Mouse (Mus musculus): Measurements from ENCODE around the gene Slc16a9. TPM values are rescaled to one million over a fixed set of nuclear protein-coding genes. Genes with fewer than 3 reads are reported as not detected.

The Slc16a9 gene
- polyA plus RNA-seq, 1 experiment from 2014 or later: 0.63 TPM

DNA sequence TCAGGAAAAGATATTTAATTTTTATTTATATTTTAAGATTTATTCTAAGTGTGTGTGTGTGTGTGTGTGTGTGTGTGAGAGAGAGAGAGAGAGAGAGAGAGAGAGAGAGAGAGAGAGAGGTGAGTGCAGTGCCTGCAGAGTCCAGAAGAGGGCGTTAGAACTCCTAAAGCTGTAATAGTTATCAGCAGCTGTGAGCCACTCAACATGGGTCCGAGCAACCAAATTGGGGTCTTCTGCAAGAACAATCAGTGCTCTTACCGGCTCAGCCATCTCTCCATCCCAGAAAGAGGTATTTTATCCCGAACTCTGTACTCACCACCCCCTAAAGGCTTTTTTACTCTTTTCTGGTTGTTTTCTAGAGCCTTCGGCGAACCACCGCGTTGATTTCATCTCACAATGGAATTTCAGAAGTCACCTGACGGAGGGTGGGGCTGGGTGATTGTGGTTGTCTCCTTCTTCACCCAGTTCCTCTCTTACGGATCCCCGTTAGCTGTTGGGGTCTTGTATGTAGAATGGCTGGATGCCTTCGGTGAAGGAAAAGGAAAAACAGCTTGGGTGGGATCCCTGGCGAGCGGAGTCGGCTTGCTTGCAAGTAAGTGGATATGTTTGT, 10.8 kb downstream of the Slc16a9 start:
- Histone ChIP-seq H3K9me3 (no peaks in the 10 kb centered on the region), H3K4me3 (no peak overlapping the region), H3K27ac (no peak overlapping the region), H3K9ac (no peak overlapping the region), H3K36me3 (no peaks in the 10 kb centered on the region), H3K4me1 (no peaks in the 10 kb centered on the region), H3K27me3 (replicated peaks) (no peaks in the 10 kb centered on the region), H3K4me2 (replicated peaks) (no peak overlapping the region)
- no peak for ATAC-seq (ENCODE audit: low FRiP score, low read depth)
- 91% methylated on average over 15 of the region's 15 CpGs for WGBS

DNA sequence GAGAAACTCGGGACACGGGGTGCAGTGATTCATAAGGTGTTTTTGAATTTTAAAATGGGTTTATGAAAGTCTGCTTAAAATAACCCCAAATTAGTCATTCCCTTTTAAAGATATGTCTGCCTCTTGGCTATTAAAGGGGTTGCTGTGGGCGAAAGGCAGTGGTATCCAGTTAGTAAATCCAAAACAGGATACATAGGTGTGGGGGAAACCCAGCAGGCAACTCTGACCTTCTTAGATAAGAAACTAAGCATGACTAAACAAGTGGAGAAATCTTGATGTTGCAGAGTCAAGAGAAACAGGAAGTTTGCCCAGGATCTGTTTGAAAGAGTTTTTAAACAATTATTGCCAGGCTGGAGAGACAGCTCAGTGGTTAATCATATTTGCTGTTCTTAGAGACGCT, 12.1 kb downstream of the Slc16a9 start:
- WGBS: 82% methylated on average over 4 of the region's 4 CpGs
- Histone ChIP-seq H3K9ac (no peak overlapping the region), H3K27me3 (replicated peaks) (no peaks in the 10 kb centered on the region), H3K27ac (no peak overlapping the region), H3K4me1 (no peaks in the 10 kb centered on the region), H3K4me2 (replicated peaks) (no peak overlapping the region), H3K9me3 (no peaks in the 10 kb centered on the region), H3K4me3 (no peak overlapping the region), H3K36me3 (no peaks in the 10 kb centered on the region)
- no peak for ATAC-seq (ENCODE audit: low FRiP score, low read depth)

DNA sequence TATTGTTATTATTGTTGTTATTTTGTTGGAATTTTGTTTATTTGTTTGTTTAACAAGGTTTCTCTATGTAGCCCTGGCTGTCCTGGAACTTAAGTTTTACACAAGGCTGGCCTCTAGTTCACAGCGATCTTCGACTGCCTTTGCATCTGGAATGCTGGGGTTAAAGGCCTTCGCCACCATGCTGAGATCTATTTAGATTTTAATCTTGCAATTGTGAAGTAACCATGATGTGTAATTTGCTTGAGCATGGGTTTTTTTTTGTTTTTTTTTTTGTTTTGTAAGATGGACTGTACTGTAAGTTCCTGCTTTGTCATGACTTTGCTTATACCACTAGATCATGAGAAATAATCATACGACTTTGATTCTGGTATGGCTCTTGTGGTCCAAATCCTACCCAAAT, 16.0 kb downstream of the Slc16a9 start:
- ATAC-seq (ENCODE audit: low FRiP score, low read depth): no peak
- no peaks in the 10 kb centered on the region for H3K4me1 ChIP-seq
- 65% methylated on average over 4 of the region's 4 CpGs for WGBS

DNA sequence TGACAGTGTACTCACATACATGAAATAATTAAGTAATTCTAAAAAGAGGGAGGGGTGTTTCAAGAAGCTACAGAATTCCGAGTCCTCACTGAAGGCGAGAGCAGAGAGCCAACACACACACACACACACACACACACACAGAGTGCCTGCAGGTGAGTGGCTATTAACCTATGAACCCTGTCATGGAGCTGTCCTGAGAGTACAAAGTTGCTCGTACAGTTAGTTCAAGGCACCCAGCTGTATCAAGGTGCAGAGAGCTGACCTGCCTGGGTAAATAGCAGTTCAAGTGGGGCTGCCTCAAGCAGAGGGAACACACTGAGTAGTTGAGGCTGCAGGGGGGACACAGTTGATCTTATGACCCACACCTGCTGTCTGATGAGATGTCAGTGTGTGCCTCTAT, 17.2 kb downstream of the Slc16a9 start:
- Histone ChIP-seq H3K9me3 (no peaks in the 10 kb centered on the region), H3K4me2 (replicated peaks) (no peak overlapping the region), H3K9ac (no peak overlapping the region), H3K27me3 (replicated peaks) (no peaks in the 10 kb centered on the region), H3K27ac (no peak overlapping the region), H3K4me1 (no peaks in the 10 kb centered on the region), H3K36me3 (no peaks in the 10 kb centered on the region), H3K4me3 (no peak overlapping the region)
- ATAC-seq (ENCODE audit: low FRiP score, low read depth): no peak
- WGBS: 90% methylated on average over 3 of the region's 3 CpGs

More for the DNA sequence above, 16.0 kb downstream of the Slc16a9 start:
- Histone ChIP-seq H3K9me3 (no peaks in the 10 kb centered on the region), H3K27me3 (replicated peaks) (no peaks in the 10 kb centered on the region), H3K27ac (no peak overlapping the region), H3K4me2 (replicated peaks) (no peak overlapping the region), H3K9ac (no peak overlapping the region), H3K36me3 (no peaks in the 10 kb centered on the region), H3K4me3 (no peak overlapping the region)

DNA sequence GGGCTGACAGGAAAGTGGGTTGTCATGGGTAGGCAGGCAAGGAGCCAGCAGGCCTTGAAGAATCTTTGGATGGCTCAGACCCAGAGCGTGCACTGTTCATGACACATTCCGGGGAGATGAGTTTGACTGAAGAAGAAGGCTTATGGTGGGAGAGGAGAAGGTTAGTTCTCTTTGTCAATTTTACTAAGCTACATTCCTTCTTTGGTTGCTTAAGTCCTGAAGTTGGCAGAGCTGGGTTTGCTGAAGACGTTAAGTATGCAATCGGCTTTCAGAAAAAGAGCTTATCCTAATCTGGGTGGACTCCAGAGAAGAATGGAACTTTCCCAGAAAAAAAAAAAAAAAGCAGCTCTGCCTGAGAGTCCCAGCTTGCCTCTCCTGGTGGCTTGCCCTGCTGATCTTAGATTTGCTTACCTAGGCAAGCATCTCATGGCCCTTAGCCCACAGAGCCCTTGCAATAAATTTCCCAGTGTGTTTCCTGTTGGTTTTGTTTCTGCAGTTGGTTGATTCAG, 18.8 kb downstream of the Slc16a9 start:
- no peaks in the 10 kb centered on the region for H3K27me3 ChIP-seq (replicated peaks)
- no peaks in the 10 kb centered on the region for H3K9me3 ChIP-seq
- no peak for ATAC-seq (ENCODE audit: low FRiP score, low read depth)
- WGBS: 96% methylated on average over 4 of the region's 4 CpGs
- H3K4me3 ChIP-seq: no peak overlapping the region
- H3K27ac ChIP-seq: no peak overlapping the region
- H3K4me1 ChIP-seq: no peaks in the 10 kb centered on the region
- no peak overlapping the region for H3K4me2 ChIP-seq (replicated peaks)
- no peaks in the 10 kb centered on the region for H3K36me3 ChIP-seq
- H3K9ac ChIP-seq: no peak overlapping the region

DNA sequence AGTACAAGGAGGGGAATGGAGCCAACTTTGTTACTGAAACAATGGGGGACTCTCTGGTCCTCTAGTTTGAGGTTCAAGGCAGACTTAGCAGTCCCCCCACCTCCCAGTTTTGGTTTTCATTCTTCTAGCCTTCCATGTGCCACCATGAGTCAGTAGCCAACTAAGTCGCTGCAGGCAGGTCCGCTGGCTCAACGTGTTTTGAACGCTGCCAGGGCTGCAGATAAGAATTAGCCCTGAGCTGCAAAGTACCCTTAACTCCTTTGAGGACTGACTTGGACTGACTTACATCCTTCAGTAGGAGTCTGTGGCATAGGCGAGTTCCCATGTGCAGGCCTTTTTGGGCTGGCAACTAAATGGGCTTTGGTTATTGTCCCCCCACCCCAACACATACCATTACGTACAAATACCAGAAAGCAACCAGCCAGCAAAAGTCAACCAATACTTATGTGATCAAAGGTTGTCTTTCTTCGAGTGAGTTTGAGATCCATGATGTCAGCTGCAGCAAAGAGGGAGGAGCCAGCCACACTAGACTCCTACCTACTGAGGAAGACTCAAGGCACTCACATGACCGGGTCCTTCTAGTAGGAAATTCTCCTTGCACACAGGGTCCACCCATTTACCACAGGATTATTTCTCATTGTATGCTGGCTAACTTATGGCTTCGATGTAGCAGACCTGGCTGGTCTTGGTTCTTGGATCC, 19.6 kb downstream of the Slc16a9 start:
- Histone ChIP-seq H3K27ac (no peak overlapping the region), H3K9me3 (no peaks in the 10 kb centered on the region), H3K9ac (no peak overlapping the region), H3K4me2 (replicated peaks) (no peak overlapping the region), H3K4me1 (no peaks in the 10 kb centered on the region), H3K27me3 (replicated peaks) (no peaks in the 10 kb centered on the region), H3K4me3 (no peak overlapping the region), H3K36me3 (no peaks in the 10 kb centered on the region)
- 90% methylated on average over 9 of the region's 9 CpGs for WGBS
- ATAC-seq (ENCODE audit: low FRiP score, low read depth): no peak

DNA sequence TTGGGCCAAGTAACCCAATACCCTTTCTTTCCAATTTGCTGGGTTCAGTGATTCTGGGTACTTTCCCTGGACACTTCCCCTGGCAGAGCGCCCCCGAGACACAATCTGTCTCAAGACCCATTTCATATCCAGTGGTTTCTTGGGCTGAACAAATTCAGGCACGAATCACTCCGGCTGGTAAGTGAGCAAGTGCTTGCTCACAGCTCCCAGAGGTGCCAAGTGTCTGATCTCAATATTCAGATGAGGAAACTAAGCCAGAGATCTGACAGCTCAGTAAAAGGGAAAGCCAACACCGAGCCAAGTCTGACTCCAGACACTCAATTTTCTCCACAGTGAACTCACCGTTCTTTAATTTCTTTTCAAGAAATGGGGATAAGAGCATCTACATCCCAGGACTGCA, 21.6 kb downstream of the Slc16a9 start:
- Histone ChIP-seq H3K4me2 (replicated peaks) (no peak overlapping the region), H3K27ac (no peak overlapping the region), H3K9me3 (no peaks in the 10 kb centered on the region), H3K36me3 (no peaks in the 10 kb centered on the region), H3K4me3 (no peak overlapping the region), H3K9ac (no peak overlapping the region), H3K4me1 (no peaks in the 10 kb centered on the region), H3K27me3 (replicated peaks) (no peaks in the 10 kb centered on the region)
- no peak for ATAC-seq (ENCODE audit: low FRiP score, low read depth)
- 92% methylated on average over 6 of the region's 6 CpGs for WGBS

DNA sequence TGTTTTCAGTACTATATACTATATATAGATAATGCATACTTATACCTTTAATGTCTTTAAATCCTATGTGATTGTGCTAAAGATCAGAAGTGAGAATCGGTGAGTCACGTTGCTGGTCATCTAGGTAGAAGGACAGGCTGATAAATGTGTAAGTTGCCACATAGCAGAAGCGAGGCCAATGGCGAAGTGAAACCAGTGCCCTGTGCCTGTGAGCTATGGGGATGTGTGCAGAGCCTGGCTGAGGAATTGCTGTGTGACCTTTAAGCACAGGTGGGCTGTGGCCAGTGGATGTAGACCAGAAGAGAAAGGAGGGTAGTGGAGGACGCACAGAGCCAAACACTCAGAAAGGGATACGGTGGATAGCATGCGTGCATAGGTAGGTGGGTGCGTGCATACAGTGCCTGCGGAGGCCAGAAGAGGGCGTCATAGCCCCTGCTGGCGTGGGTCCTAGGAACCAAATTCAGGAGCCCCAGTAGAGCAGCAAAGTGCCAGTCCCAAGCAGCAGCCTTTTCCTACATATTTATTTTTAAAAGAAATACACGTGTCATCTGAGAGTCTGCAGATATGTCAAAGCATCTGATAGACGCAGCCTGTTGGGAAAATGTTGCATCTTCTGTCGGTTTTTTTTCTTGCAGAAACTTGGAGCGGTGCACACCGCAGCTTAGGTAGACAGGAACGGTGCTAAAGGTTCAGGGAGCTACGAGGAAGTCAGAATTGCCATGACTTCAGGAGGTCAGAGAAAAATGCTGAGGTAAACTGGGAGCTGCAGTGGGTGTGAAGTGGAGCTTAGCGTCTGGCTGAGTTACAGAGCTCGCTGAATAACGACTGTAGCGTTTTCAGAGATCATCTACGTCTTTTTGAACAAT, 23.9 kb downstream of the Slc16a9 start:
- H3K9ac ChIP-seq: no peak overlapping the region
- no peaks in the 10 kb centered on the region for H3K9me3 ChIP-seq
- 83% methylated on average over 23 of the region's 23 CpGs for WGBS
- H3K36me3 ChIP-seq: no peaks in the 10 kb centered on the region
- no peak overlapping the region for H3K4me2 ChIP-seq (replicated peaks)
- no peak overlapping the region for H3K4me3 ChIP-seq
- H3K27ac ChIP-seq: no peak overlapping the region
- no peaks in the 10 kb centered on the region for H3K27me3 ChIP-seq (replicated peaks)
- H3K4me1 ChIP-seq: no peaks in the 10 kb centered on the region
- ATAC-seq (ENCODE audit: low FRiP score, low read depth): no peak

DNA sequence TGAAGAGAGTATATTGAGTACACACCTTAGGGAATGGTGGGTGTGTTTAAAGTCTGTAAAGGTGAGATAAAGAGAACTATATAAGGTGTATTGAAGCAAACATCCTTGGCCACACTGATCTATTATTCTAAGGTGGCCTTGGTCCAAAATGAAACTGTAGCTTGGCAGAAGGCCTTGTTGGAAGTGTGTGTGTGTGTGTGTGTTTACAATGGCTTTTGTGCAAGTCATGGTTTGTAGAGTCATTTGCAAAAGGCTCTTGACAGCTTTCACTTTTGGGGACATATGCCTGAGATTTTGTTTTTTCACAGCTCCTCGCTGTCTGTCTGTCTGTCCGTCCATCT, 24.5 kb downstream of the Slc16a9 start:
- no peaks in the 10 kb centered on the region for H3K36me3 ChIP-seq
- no peak for ATAC-seq (ENCODE audit: low FRiP score, low read depth)
- WGBS: 93% methylated on average over 2 of the region's 2 CpGs
- no peaks in the 10 kb centered on the region for H3K9me3 ChIP-seq
- H3K27me3 ChIP-seq (replicated peaks): no peaks in the 10 kb centered on the region
- no peak overlapping the region for H3K27ac ChIP-seq
- no peak overlapping the region for H3K9ac ChIP-seq
- no peak overlapping the region for H3K4me3 ChIP-seq
- H3K4me1 ChIP-seq: no peaks in the 10 kb centered on the region
- H3K4me2 ChIP-seq (replicated peaks): no peak overlapping the region

DNA sequence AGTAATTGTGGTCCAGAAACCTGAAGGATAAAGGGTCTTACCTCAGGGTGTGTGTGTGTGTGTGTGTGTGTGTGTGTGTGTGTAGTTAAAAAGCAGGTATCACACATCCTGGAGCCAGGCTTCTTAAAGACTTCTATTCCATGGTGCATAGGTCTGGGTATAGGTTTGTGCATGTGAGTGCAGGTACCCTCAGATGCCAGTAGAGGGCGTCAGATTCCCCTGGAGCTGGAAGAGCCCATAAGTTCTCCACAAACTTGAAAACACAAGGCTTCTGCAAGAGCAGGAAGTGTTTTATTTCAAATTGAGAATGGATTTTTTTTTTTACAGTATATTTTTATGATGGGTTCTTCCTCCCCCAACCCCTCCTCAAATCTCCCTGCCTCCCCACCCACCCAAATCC, 31.8 kb downstream of the Slc16a9 start:
- no peaks in the 10 kb centered on the region for H3K27me3 ChIP-seq (replicated peaks)
- no peaks in the 10 kb centered on the region for H3K36me3 ChIP-seq
- H3K9me3 ChIP-seq: no peaks in the 10 kb centered on the region
- no peak overlapping the region for H3K4me3 ChIP-seq
- ATAC-seq (ENCODE audit: low FRiP score, low read depth): no peak
- H3K4me2 ChIP-seq (replicated peaks): no peak overlapping the region
- 64% methylated on average over 1 of the region's 1 CpGs for WGBS
- H3K4me1 ChIP-seq: no peaks in the 10 kb centered on the region
- no peak overlapping the region for H3K27ac ChIP-seq
- H3K9ac ChIP-seq: no peak overlapping the region

DNA sequence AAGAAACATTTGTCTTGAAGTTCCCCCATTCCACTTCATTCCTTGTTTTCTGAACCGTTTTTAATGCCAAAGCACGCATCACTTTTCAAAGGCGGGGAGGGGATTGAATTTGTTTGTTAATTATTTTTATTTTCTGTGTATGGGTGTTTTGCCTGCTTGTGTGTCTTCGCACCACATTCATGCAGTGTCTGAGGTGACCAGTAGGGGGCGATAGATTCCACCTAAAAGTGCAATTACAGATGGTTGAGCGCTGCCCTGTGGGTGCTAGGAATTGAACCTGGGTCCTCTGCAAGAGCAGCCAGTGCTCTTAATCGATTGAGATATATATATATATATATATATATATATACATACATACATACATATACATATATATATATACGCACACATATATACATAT, 34.4 kb downstream of the Slc16a9 start:
- Histone ChIP-seq H3K4me2 (replicated peaks) (no peak overlapping the region), H3K9me3 (no peaks in the 10 kb centered on the region), H3K27me3 (replicated peaks) (no peaks in the 10 kb centered on the region), H3K27ac (no peak overlapping the region), H3K9ac (no peak overlapping the region), H3K4me3 (no peak overlapping the region), H3K4me1 (no peaks in the 10 kb centered on the region), H3K36me3 (no peaks in the 10 kb centered on the region)
- WGBS: 73% methylated on average over 8 of the region's 8 CpGs
- ATAC-seq (ENCODE audit: low FRiP score, low read depth): no peak

DNA sequence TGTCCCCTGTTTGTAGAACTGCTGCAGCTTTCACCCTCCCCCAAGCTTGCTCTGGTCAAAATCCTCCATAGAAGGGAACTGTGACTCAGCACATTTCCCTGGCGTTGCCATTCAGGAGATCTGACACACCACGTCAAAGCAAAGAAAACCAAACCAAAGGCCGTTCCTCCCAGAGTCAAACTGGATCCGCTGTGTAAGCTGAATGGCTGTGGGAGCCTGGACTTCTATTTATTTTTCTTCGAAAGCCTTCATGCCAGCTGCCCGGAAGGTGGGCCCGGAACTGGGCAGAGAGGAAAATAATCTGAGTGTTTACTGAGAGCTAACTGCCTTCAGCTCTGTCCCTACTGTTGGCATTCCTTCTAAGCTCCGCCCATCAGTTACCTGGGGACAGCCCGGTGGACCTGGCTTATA, 42.9 kb downstream of the Slc16a9 start:
- WGBS: 53% methylated on average over 9 of the region's 9 CpGs
- no peak for ATAC-seq (ENCODE audit: low FRiP score, low read depth)
- Histone ChIP-seq H3K27me3 (replicated peaks) (no peaks in the 10 kb centered on the region), H3K4me3 (no peak overlapping the region), H3K4me1 (peaks cover 13% of the 10 kb centered on the region; the same call in 1 of the 2 replicates), H3K36me3 (no peaks in the 10 kb centered on the region), H3K9ac (no peak overlapping the region), H3K9me3 (no peaks in the 10 kb centered on the region), H3K27ac (no peak overlapping the region), H3K4me2 (replicated peaks) (no peak overlapping the region)
